Mouse (Mus musculus) cerebellum, postnatal 4 days (tissue): ENCODE results near the gene Mmp1b.
"Not testable (repeated sequence)": the region's sequence is repeated elsewhere in the genome, so short reads cannot be mapped to it uniquely, and the experiment has no call there.

Experiments
- DNase-seq, 2 experiments: peaks; one replicate each; pipeline ENCODE4 v3.0.0; 2022; ENCODE audit warnings: low spot score in 2 of 2, mixed read lengths in 1 of 2

Mmp1b gene

GRCm38 (mm10) chr9:7387947-7388346, at the start of gene Mmp1b:
Gene Mmp1b, minus strand, starts transcription at chr9:7388047.
- no peak for DNase-seq

- not testable (repeated sequence) for DNase-seq
Measured at GRCm38 (mm10) chr9:7396556-7396955, 8.7 kb upstream of the Mmp1b start.

GRCm38 (mm10) chr9:7354535-7354934, 33.3 kb downstream of the Mmp1b start:
- no peak for DNase-seq

GRCm38 (mm10) chr9:7345513-7345912, 42.3 kb downstream of the Mmp1b start:
- DNase-seq: no peak

GRCm38 (mm10) chr9:7344107-7344506, 43.7 kb downstream of the Mmp1b start, which contains the start of gene Mmp12:
Gene Mmp12, plus strand, starts transcription at chr9:7344381.
- no peak for DNase-seq

- no peak for DNase-seq
Measured at GRCm38 (mm10) chr9:7336740-7337483, 50.9 kb downstream of the Mmp1b start.

GRCm38 (mm10) chr9:7335766-7336680, 51.8 kb downstream of the Mmp1b start:
- no peak for DNase-seq

GRCm38 (mm10) chr9:7331847-7332246, 56.0 kb downstream of the Mmp1b start:
- no peak for DNase-seq
